Mouse (Mus musculus): ENCODE measurements at regions not wholly inside any gene's neighbourhood (a gene's known extent, or its start where the extent isn't known, plus 50 kb on each side); places are given as distances from the start of the nearest gene placed in this dataset.

DNA sequence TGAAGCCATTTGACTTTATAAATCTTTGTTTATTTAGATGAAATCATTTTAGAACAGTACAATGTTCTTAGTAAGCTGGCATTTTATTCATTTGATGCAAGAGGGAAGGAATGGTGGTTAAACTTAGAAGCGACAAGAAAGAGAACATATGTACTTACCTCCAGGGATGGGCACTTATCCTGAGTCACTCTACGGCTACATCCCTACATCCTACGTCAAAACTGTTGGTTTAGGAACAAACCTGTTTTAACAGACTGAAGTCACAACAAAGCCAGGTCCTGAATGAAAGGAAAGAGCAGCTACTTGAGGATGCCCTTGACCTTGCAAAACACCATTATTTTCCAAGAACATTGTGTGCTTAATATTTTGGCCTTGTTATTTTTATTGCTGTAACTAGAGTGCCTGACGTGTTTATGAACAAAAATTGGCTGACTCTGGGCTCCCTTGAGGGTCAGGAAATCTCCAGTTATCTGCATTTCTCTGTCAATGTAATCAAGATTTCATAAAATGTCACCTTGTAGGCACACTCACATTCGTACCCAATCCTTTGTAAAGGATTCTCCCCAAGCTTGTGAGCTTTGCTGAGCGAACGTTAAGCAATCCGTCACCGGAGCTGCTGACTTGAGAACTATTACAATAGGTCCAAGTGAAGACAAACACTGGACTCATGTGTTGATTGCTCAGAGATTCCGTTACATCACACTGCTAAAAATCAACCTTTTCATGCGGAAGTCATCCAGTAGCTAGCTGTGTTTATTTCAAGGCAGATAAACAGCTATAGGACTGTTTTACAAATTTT lies 56.3 kb upstream of the Elmo1 start:
- TF ChIP-seq ZNF384 (IDR thresholded peaks at IDR 0.05; ENCODE audit: low read depth, low read length): no peak
- TF ChIP-seq CHD2 (IDR thresholded peaks at IDR 0.05; ENCODE audit: low read depth, low read length): no peak
- no peak for TF ChIP-seq MAFK (IDR thresholded peaks at IDR 0.05; ENCODE audit: insufficient read depth, low read depth, low read length)
- TF ChIP-seq HCFC1 (IDR thresholded peaks at IDR 0.05; ENCODE audit: borderline replicate concordance, insufficient read depth, low read length): no peak
